Mouse (Mus musculus) G1E (cell line): ENCODE results near the gene Rpl7l1. TPM values are rescaled to one million over a fixed set of nuclear protein-coding genes. Genes with fewer than 3 reads are reported as not detected.

ENCODE experiments used
- ATAC-seq: 2 replicates; pipeline ENCODE4 v1.8.0; 2016; ENCODE audit warnings: mild to moderate bottlenecking; ENCODE audit not compliant: insufficient number of reproducible peaks, poor library complexity, low FRiP score, severe bottlenecking; ENCODE audit errors: extremely low read depth
- DNase-seq: peaks from one replicate; pipeline ENCODE4 v3.0.0; 2012; ENCODE audit warnings: low spot score
- H3K27me3 ChIP-seq: 2 replicates; pipeline ENCODE4 v1.6.1; 2012; ENCODE audit warnings: mild to moderate bottlenecking, low read length, inconsistent platforms; ENCODE audit not compliant: insufficient read depth
- H3K36me3 ChIP-seq: replicated peaks from 2 replicates; pipeline ENCODE3; 2012; ENCODE audit warnings: mild to moderate bottlenecking, inconsistent platforms
- H3K4me1 ChIP-seq: 2 replicates; pipeline ENCODE4 v1.6.1; 2012; ENCODE audit warnings: low read depth, low read length, inconsistent platforms, mixed read lengths; ENCODE audit not compliant: insufficient read depth
- H3K4me3 ChIP-seq: 2 replicates; pipeline ENCODE4 v1.5.1; 2012; ENCODE audit warnings: low read depth, mild to moderate bottlenecking, inconsistent platforms, low read length, moderate library complexity, mixed read lengths
- H3K9me3 ChIP-seq: replicated peaks from 2 replicates; pipeline ENCODE4 v1.6.1; 2012; ENCODE audit warnings: inconsistent platforms
- CTCF ChIP-seq: IDR thresholded peaks from 2 replicates; pipeline ENCODE4 v1.5.1; 2012; ENCODE audit warnings: low read depth, low read length, inconsistent platforms, mixed read lengths
- GATA1 ChIP-seq: IDR thresholded peaks from 2 replicates; pipeline ENCODE4 v1.6.1; 2012; ENCODE audit warnings: borderline replicate concordance, low read length, inconsistent platforms, mixed read lengths
- GATA2 ChIP-seq: IDR thresholded peaks from 2 replicates; pipeline ENCODE4 v1.6.1; 2012; ENCODE audit warnings: low read depth, low read length, inconsistent platforms, borderline replicate concordance
- POLR2AphosphoS5 ChIP-seq: IDR thresholded peaks from 2 replicates; pipeline ENCODE4 v1.6.1; 2012; ENCODE audit warnings: low read depth, low read length, inconsistent platforms; ENCODE audit not compliant: insufficient replicate concordance
- TAL1 ChIP-seq: conservative IDR thresholded peaks from 2 replicates; pipeline ENCODE4 v1.6.1; 2012; ENCODE audit warnings: low read depth, low read length, inconsistent platforms, mixed read lengths
- polyA plus RNA-seq: library from polyadenylated mRNA; stranded (reverse); fragments of >175 nt; gene quantifications from 2 replicates; pipeline ENCODE4 v1.2.3, GENCODE M21; 2012
- total RNA-seq, 2 experiments: library from RNA; stranded (forward) in 1 of 2; stranded (reverse) in 1 of 2; fragments of 200-1000 nt in 1 of 2; fragments of >200 nt in 1 of 2; fragmentation: Nextera tagmentation in 1 of 2; gene quantifications; 2 replicates each; pipeline ENCODE4 v1.2.3; 2014 to 2017

The Rpl7l1 gene
- total and polyA plus RNA-seq, 3 experiments: 11.3 to 181 (median 154) TPM

GRCm38 (mm10) chr17:46725273-46725672, 57.2 kb downstream of the Rpl7l1 start:
- no peak overlapping the region for H3K4me3 ChIP-seq
- peaks cover 3% of the 10 kb centered on the region; the same call in 1 of the 2 replicates for H3K4me1 ChIP-seq
- TF ChIP-seq GATA2: no peak
- TF ChIP-seq CTCF: peak; percentile 25; the same call in 1 of the 2 replicates
- ATAC-seq: no peak
- H3K27me3 ChIP-seq: peaks cover 8% of the 10 kb centered on the region; the same call in 1 of the 2 replicates
- DNase-seq: peak; percentile 29
- H3K36me3 ChIP-seq: peaks cover 70% of the 10 kb centered on the region
- H3K9me3 ChIP-seq: no peaks in the 10 kb centered on the region

GRCm38 (mm10) chr17:46724477-46725084, 57.9 kb downstream of the Rpl7l1 start:
- no peaks in the 10 kb centered on the region for H3K9me3 ChIP-seq
- H3K36me3 ChIP-seq: peaks cover 77% of the 10 kb centered on the region
- DNase-seq (no peak), ATAC-seq (no peak)
- peaks cover 3% of the 10 kb centered on the region; the same call in 1 of the 2 replicates for H3K4me1 ChIP-seq
- H3K27me3 ChIP-seq: peaks cover 8% of the 10 kb centered on the region; the same call in 1 of the 2 replicates
- TF ChIP-seq TAL1 (no peak), CTCF (no peak), GATA1 (no peak), GATA2 (no peak), POLR2AphosphoS5 (no peak)
- no peak overlapping the region for H3K4me3 ChIP-seq

Other genes with a start within 250 kb of the Rpl7l1 start
- 0.24 and 0.45 TPM in 2 replicates for gene Cul9, start 236.3 kb downstream of the Rpl7l1 start, total RNA-seq (2014; fragmentation: Nextera tagmentation)
- 0.76 and 0.81 TPM in 2 replicates for gene Cul9, start 236.3 kb downstream of the Rpl7l1 start, total RNA-seq (2017)
- gene Cul9, start 236.3 kb downstream of the Rpl7l1 start, polyA plus RNA-seq: 0.66 and 0.70 TPM in 2 replicates
- 52.7 and 60.3 TPM in 2 replicates for gene Srf, start 226.5 kb downstream of the Rpl7l1 start, total RNA-seq (2014; fragmentation: Nextera tagmentation)
- gene Srf, start 226.5 kb downstream of the Rpl7l1 start, total RNA-seq (2017): 18.4 and 22.7 TPM in 2 replicates
- 113 and 114 TPM in 2 replicates for gene Srf, start 226.5 kb downstream of the Rpl7l1 start, polyA plus RNA-seq
- not detected in 2 replicates for gene Ptk7, start 153.2 kb downstream of the Rpl7l1 start, total RNA-seq (2014; fragmentation: Nextera tagmentation)
- gene Ptk7, start 153.2 kb downstream of the Rpl7l1 start, total RNA-seq (2017): 0.05 TPM in 1 of 2 replicates, not detected in the other
- 0.01 TPM in 1 of 2 replicates, not detected in the other for gene Ptk7, start 153.2 kb downstream of the Rpl7l1 start, polyA plus RNA-seq
- gene Klc4, start 136.7 kb downstream of the Rpl7l1 start, total RNA-seq (2014; fragmentation: Nextera tagmentation): 1.3 and 2.1 TPM in 2 replicates
- gene Klc4, start 136.7 kb downstream of the Rpl7l1 start, total RNA-seq (2017): 8.9 and 10.2 TPM in 2 replicates
- gene Klc4, start 136.7 kb downstream of the Rpl7l1 start, polyA plus RNA-seq: 11.7 and 12.3 TPM in 2 replicates
- gene Mrpl2, start 136.4 kb downstream of the Rpl7l1 start, total RNA-seq (2014; fragmentation: Nextera tagmentation): 44.7 and 59.4 TPM in 2 replicates
- 76.3 and 107 TPM in 2 replicates for gene Mrpl2, start 136.4 kb downstream of the Rpl7l1 start, total RNA-seq (2017)
- 853 and 1,060 TPM in 2 replicates for gene Mrpl2, start 136.4 kb downstream of the Rpl7l1 start, polyA plus RNA-seq
- 44.1 and 47.4 TPM in 2 replicates for gene Cul7, start 132.3 kb downstream of the Rpl7l1 start, total RNA-seq (2014; fragmentation: Nextera tagmentation)
- 27.4 and 30.0 TPM in 2 replicates for gene Cul7, start 132.3 kb downstream of the Rpl7l1 start, total RNA-seq (2017)
- 136 and 142 TPM in 2 replicates for gene Cul7, start 132.3 kb downstream of the Rpl7l1 start, polyA plus RNA-seq
- 12.2 and 13.2 TPM in 2 replicates for gene Rrp36, start 108.3 kb downstream of the Rpl7l1 start, total RNA-seq (2014; fragmentation: Nextera tagmentation)
- gene Rrp36, start 108.3 kb downstream of the Rpl7l1 start, total RNA-seq (2017): 48.0 and 67.2 TPM in 2 replicates
- gene Rrp36, start 108.3 kb downstream of the Rpl7l1 start, polyA plus RNA-seq: 39.0 and 45.0 TPM in 2 replicates
- 37.1 and 42.4 TPM in 2 replicates for gene Mea1, start 103.9 kb downstream of the Rpl7l1 start, total RNA-seq (2014; fragmentation: Nextera tagmentation)
- gene Mea1, start 103.9 kb downstream of the Rpl7l1 start, total RNA-seq (2017): 79.5 and 83.8 TPM in 2 replicates
- 84.7 and 105 TPM in 2 replicates for gene Mea1, start 103.9 kb downstream of the Rpl7l1 start, polyA plus RNA-seq
- 70.1 and 79.1 TPM in 2 replicates for gene Klhdc3, start 101.8 kb downstream of the Rpl7l1 start, total RNA-seq (2014; fragmentation: Nextera tagmentation)
- 21.0 and 26.0 TPM in 2 replicates for gene Klhdc3, start 101.8 kb downstream of the Rpl7l1 start, total RNA-seq (2017)
- 221 and 297 TPM in 2 replicates for gene Klhdc3, start 101.8 kb downstream of the Rpl7l1 start, polyA plus RNA-seq
- gene Ppp2r5d, start 77.6 kb downstream of the Rpl7l1 start, total RNA-seq (2014; fragmentation: Nextera tagmentation): 55.2 and 56.6 TPM in 2 replicates
- gene Ppp2r5d, start 77.6 kb downstream of the Rpl7l1 start, total RNA-seq (2017): 33.9 and 40.1 TPM in 2 replicates
- gene Ppp2r5d, start 77.6 kb downstream of the Rpl7l1 start, polyA plus RNA-seq: 78.5 and 83.4 TPM in 2 replicates
- 19.8 and 22.1 TPM in 2 replicates for gene Pex6, start 71.2 kb downstream of the Rpl7l1 start, total RNA-seq (2014; fragmentation: Nextera tagmentation)
- 14.3 and 17.3 TPM in 2 replicates for gene Pex6, start 71.2 kb downstream of the Rpl7l1 start, total RNA-seq (2017)
- gene Pex6, start 71.2 kb downstream of the Rpl7l1 start, polyA plus RNA-seq: 52.6 and 56.0 TPM in 2 replicates
- not detected in 2 replicates for gene Gnmt, start 53.5 kb downstream of the Rpl7l1 start, total RNA-seq (2014; fragmentation: Nextera tagmentation)
- 0.52 TPM in 1 of 2 replicates, not detected in the other for gene Gnmt, start 53.5 kb downstream of the Rpl7l1 start, total RNA-seq (2017)
- 0.17 TPM in 1 of 2 replicates, not detected in the other for gene Gnmt, start 53.5 kb downstream of the Rpl7l1 start, polyA plus RNA-seq
- 12.8 and 14.4 TPM in 2 replicates for gene Cnpy3, start 30.5 kb downstream of the Rpl7l1 start, total RNA-seq (2014; fragmentation: Nextera tagmentation)
- gene Cnpy3, start 30.5 kb downstream of the Rpl7l1 start, total RNA-seq (2017): 36.3 and 41.1 TPM in 2 replicates
- 96.9 and 114 TPM in 2 replicates for gene Cnpy3, start 30.5 kb downstream of the Rpl7l1 start, polyA plus RNA-seq
- not detected in 2 replicates for gene Ptcra, start 19.0 kb downstream of the Rpl7l1 start, total RNA-seq (2014; fragmentation: Nextera tagmentation)
- gene Ptcra, start 19.0 kb downstream of the Rpl7l1 start, total RNA-seq (2017): 0.12 and 0.27 TPM in 2 replicates
- 0.04 and 0.07 TPM in 2 replicates for gene Ptcra, start 19.0 kb downstream of the Rpl7l1 start, polyA plus RNA-seq
- 26.8 and 33.4 TPM in 2 replicates for gene 2310039H08Rik, start 10.0 kb downstream of the Rpl7l1 start, total RNA-seq (2014; fragmentation: Nextera tagmentation)
- gene 2310039H08Rik, start 10.0 kb downstream of the Rpl7l1 start, total RNA-seq (2017): 17.4 and 24.3 TPM in 2 replicates
- gene 2310039H08Rik, start 10.0 kb downstream of the Rpl7l1 start, polyA plus RNA-seq: 129 and 189 TPM in 2 replicates
- gene Bicral, start 75.8 kb upstream of the Rpl7l1 start, total RNA-seq (2014; fragmentation: Nextera tagmentation): 34.4 and 41.2 TPM in 2 replicates
- gene Bicral, start 75.8 kb upstream of the Rpl7l1 start, total RNA-seq (2017): 9.2 and 13.4 TPM in 2 replicates
- 10.7 and 12.9 TPM in 2 replicates for gene Bicral, start 75.8 kb upstream of the Rpl7l1 start, polyA plus RNA-seq
- 7.5 and 10.1 TPM in 2 replicates for gene Tbcc, start 108.0 kb upstream of the Rpl7l1 start, total RNA-seq (2014; fragmentation: Nextera tagmentation)
- gene Tbcc, start 108.0 kb upstream of the Rpl7l1 start, total RNA-seq (2017): 18.6 and 21.3 TPM in 2 replicates
- gene Tbcc, start 108.0 kb upstream of the Rpl7l1 start, polyA plus RNA-seq: 20.0 and 27.5 TPM in 2 replicates
- not detected in 2 replicates for gene Prph2, start 127.8 kb upstream of the Rpl7l1 start, total RNA-seq (2014; fragmentation: Nextera tagmentation)
- gene Prph2, start 127.8 kb upstream of the Rpl7l1 start, total RNA-seq (2017): 0.05 TPM in 1 of 2 replicates, not detected in the other
- gene Prph2, start 127.8 kb upstream of the Rpl7l1 start, polyA plus RNA-seq: not detected in 2 replicates
- 116 and 131 TPM in 2 replicates for gene Ubr2, start 227.9 kb upstream of the Rpl7l1 start, total RNA-seq (2014; fragmentation: Nextera tagmentation)
- gene Ubr2, start 227.9 kb upstream of the Rpl7l1 start, total RNA-seq (2017): 43.0 and 51.4 TPM in 2 replicates
- gene Ubr2, start 227.9 kb upstream of the Rpl7l1 start, polyA plus RNA-seq: 12.3 and 14.6 TPM in 2 replicates